Mouse (Mus musculus): ENCODE measurements at regions not wholly inside any gene's neighbourhood (a gene's known extent, or its start where the extent isn't known, plus 50 kb on each side); places are given as distances from the start of the nearest gene placed in this dataset.

DNA sequence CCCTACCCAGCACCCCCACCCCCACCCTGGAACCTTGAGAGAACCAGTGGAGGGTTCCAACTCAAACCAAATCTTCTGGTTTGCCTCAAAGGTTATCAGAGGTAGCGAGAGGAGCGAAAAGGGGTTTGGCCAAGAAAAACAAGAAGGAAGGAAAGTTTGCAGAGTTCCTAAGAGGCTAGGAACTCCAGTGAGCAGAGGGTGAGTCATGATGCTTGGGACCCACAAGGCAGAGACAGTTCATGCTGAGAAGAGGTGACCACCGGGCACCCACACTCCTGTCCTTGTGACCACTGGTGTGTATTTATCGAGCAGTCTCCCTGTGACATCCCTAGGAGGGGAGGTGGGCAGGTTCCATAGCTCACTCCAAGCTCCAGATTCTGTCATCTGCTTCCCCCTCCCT, 104.1 kb upstream of the Sipa1l1 start:
- TF ChIP-seq CTCF (IDR thresholded peaks at IDR 0.05; ENCODE audit: low read depth) (no peak), EP300 (optimal IDR thresholded peaks at IDR 0.05) (no peak)
